Mouse (Mus musculus): ENCODE results near the gene Snx27.

DNA sequence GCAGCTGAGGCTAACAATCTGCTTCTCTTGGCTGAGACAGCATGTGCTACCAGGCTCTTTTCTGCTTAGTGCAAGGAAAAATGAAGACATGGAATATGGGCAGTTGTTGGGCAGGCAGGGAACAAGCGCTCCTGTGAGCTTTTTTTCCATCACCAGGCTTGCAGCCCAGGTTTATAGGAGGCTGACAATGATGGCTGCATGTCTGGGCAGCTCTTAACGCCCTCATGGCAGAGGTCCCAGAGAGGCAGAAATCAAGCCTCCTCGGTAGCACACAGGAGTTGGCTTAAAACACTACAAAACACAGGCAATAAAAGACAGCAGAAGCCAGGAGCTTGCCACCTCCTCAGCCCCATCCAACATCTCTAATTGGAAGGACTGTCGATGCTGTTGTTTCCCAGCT is 28.8 kb upstream of the Snx27 start:
- TF ChIP-seq HCFC1 (IDR thresholded peaks at IDR 0.05; ENCODE audit: borderline replicate concordance, insufficient read depth, low read length), result no peak
- TF ChIP-seq MAFK (IDR thresholded peaks at IDR 0.05; ENCODE audit: insufficient read depth, low read depth, low read length), result no peak

Measured in ES-E14 (cell line).